Mouse (Mus musculus) olfactory bulb, adult 2 months (tissue): Measurements from ENCODE around the gene Atp1a3.

Experiments used
- CTCF ChIP-seq: fragments of 200-500 bp; IDR thresholded peaks from 2 replicates; pipeline ENCODE4 v1.5.1; 2012; ENCODE audit warnings: low read depth, mild to moderate bottlenecking, low read length, moderate library complexity; ENCODE audit not compliant: insufficient read depth
- POLR2A ChIP-seq: fragments of 200-500 bp; IDR thresholded peaks from 2 replicates; pipeline ENCODE4 v1.6.1; 2012; ENCODE audit warnings: mild to moderate bottlenecking, low read depth, low read length, moderate library complexity; ENCODE audit not compliant: insufficient read depth

GRCm38 (mm10) chr7:25009099-25009700 is 3.4 kb upstream of the Atp1a3 start:
- TF ChIP-seq CTCF (no peak), POLR2A (no peak)
